Mouse (Mus musculus): ENCODE results near the gene Pgc.

DNA sequence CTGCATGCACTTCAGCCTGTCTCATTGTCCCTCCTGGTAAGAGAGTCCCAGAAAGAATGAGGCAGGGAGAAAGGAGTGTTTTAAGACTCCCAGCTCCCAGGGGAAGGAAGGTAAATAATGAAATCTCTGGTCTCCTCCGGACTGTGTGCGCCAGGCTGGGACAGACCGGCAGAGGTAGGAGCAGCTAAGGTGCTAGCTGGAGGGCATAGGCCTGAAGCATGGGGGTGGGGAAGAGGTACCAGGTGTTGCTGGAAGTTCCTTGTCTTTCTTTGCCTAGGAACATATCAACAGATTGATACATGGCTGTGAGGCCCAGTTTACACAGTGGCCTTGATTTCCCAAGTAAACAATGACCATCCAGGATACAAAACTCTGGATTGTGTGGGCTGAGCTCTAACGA lies 17.7 kb upstream of the Pgc start:
- TF ChIP-seq CTCF (IDR thresholded peaks at IDR 0.05; ENCODE audit: low read depth) (no peak), EP300 (IDR thresholded peaks at IDR 0.05; ENCODE audit: low read depth) (no peak)

Measured in heart, postnatal 0 days (tissue).